Mouse (Mus musculus): ENCODE data around the gene Fam107b. TPM values are rescaled to one million over a fixed set of nuclear protein-coding genes. Genes with fewer than 3 reads are reported as not detected.
A peak's percentile ranks its signal among the peaks of the same experiment; 100 is the strongest.

The Fam107b gene
- polyA plus RNA-seq, 1 experiment from 2014 or later: 34.4 TPM

GRCm38 (mm10) chr2:3729586-3729985 lies 159.3 kb downstream of the Fam107b start:
- peaks cover 50% of the 10 kb centered on the region for H3K4me1 ChIP-seq (ENCODE audit: control insufficient read depth, insufficient read depth, low read length)
- ATAC-seq (replicated peaks; ENCODE audit: extremely low read depth, insufficient read depth, low FRiP score): no peak
- 47% methylated on average over 3 of the region's 3 CpGs for WGBS

DNA sequence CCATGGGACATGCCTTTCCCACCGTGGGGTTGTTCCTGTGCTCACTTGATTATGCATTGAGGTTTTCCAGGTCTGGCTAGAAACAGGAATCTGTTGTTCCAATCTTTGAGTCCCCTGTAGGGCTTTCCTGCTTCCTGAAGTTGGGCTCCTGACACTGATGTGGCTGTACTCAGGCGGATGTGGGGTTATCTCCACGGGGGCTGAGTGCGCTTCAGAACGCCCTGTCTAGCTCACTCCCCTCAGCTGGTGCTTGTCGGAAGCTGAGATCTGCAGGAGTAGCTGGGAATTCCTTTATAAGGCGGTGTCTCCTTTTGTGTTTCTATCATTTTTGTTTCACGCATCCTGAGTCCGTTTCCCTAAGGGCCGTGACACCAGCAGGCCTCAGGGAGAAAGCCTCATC lies 160.5 kb downstream of the Fam107b start:
- Histone ChIP-seq H3K9me3 (replicated peaks; ENCODE audit: control insufficient read depth, low read length) (no peaks in the 10 kb centered on the region), H3K4me1 (ENCODE audit: control insufficient read depth, insufficient read depth, low read length) (peaks cover 46% of the 10 kb centered on the region), H3K36me3 (ENCODE audit: control insufficient read depth, insufficient read depth) (no peaks in the 10 kb centered on the region), H3K4me2 (ENCODE audit: low read depth, low read length) (0 out of 2 replicates have a peak overlapping the region, but pooled peaks have one; percentile 1), H3K4me3 (ENCODE audit: low read length) (no peak overlapping the region), H3K9ac (ENCODE audit: low read length) (no peak overlapping the region), H3K27ac (ENCODE audit: low read length) (peak overlapping the region; percentile 55), H3K27me3 (ENCODE audit: control insufficient read depth, insufficient read depth, low read length) (no peaks in the 10 kb centered on the region)
- peak; percentile 63 for ATAC-seq (replicated peaks; ENCODE audit: extremely low read depth, insufficient read depth, low FRiP score)
- WGBS: 44% methylated on average over 10 of the region's 10 CpGs

More at GRCm38 (mm10) chr2:3729586-3729985, 159.3 kb downstream of the Fam107b start:
- Histone ChIP-seq H3K27me3 (ENCODE audit: control insufficient read depth, insufficient read depth, low read length) (no peaks in the 10 kb centered on the region), H3K36me3 (ENCODE audit: control insufficient read depth, insufficient read depth) (no peaks in the 10 kb centered on the region), H3K9ac (ENCODE audit: low read length) (no peak overlapping the region), H3K27ac (ENCODE audit: low read length) (peak overlapping the region; percentile 25), H3K4me3 (ENCODE audit: low read length) (no peak overlapping the region), H3K4me2 (ENCODE audit: low read depth, low read length) (no peak overlapping the region), H3K9me3 (replicated peaks; ENCODE audit: control insufficient read depth, low read length) (no peaks in the 10 kb centered on the region)

DNA sequence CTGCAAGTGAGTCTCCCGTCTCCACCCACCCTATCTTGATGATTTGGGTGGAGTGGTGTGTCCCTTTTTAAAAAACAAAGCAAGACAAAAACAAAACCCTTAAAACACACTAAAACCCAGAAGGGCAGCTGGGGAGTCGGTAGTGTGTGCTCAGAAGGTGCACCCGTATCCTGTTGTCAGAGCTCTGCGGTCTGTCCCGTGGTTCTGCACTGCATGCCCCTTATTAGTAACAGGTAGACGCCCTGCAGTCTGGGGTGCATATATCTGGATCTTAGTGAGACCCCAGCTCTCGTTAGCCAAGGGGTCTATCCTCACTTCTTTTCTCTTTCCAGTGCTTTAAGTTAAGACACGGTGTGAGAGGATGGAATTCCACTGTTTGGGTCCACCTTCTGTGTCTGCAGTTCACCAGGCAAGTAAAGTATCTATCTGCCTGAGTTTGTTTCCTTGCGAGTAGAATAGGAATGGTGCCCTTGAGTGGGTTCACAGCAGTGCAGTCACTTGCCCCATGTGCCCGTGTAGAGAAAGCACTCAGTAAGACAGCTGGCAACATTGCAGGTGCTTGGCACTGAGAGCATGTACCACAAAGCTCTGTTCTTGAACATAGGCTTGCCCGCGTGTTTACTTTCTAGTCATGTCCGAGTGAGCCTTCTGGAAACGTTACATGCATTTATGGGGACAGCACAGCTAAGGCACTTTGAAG lies 161.2 kb downstream of the Fam107b start:
- 76% methylated on average over 14 of the region's 14 CpGs for WGBS
- no peak for ATAC-seq (replicated peaks; ENCODE audit: extremely low read depth, insufficient read depth, low FRiP score)

DNA sequence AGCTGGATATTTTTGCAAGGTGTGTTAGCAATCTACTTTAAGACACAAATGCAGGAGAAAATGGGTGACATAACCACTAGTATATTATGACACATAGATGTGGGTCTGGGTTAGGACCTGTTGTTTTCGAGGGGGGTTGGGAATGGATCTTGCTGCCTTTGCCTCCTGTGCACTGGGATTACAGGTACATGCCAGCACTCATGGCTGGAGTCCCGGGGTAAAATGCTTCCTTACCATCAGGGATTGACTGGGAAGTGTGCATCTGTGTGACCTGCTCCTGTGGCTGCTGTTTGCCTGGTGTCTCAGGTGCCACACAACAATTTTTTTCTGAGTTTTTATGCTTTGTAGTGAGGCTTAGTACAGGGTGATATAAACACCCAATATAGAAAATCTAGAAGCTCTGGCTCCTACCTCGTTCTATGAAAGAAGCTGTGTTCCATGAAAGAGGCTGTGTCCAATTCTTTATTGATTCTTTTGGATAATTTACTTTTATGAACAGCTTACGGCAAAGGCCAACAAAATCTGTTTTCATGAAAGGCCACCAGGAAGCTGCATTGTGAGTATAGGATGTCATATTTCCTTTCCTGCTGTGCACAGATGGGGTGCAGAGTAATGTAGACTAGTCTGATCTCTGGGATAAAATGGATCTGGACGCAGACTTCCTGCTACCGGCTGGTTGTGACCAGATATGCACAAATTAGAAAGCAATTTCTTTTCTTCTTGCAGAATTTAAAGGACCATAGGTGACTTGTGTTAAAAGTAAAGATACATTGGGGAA lies 167.8 kb downstream of the Fam107b start:
- 79% methylated on average over 6 of the region's 6 CpGs for WGBS
- peaks cover 7% of the 10 kb centered on the region for H3K4me1 ChIP-seq (ENCODE audit: control insufficient read depth, insufficient read depth, low read length)
- no peak for ATAC-seq (replicated peaks; ENCODE audit: extremely low read depth, insufficient read depth, low FRiP score)

More for the DNA sequence above, 161.2 kb downstream of the Fam107b start:
- H3K4me3 ChIP-seq (ENCODE audit: low read length): no peak overlapping the region
- H3K9me3 ChIP-seq (replicated peaks; ENCODE audit: control insufficient read depth, low read length): no peaks in the 10 kb centered on the region
- peaks cover 41% of the 10 kb centered on the region for H3K4me1 ChIP-seq (ENCODE audit: control insufficient read depth, insufficient read depth, low read length)
- H3K27ac ChIP-seq (ENCODE audit: low read length): peak overlapping the region; percentile 55
- no peak overlapping the region for H3K9ac ChIP-seq (ENCODE audit: low read length)
- H3K4me2 ChIP-seq (ENCODE audit: low read depth, low read length): 0 out of 2 replicates have a peak overlapping the region, but pooled peaks have one; percentile 1
- no peaks in the 10 kb centered on the region for H3K27me3 ChIP-seq (ENCODE audit: control insufficient read depth, insufficient read depth, low read length)
- no peaks in the 10 kb centered on the region for H3K36me3 ChIP-seq (ENCODE audit: control insufficient read depth, insufficient read depth)

GRCm38 (mm10) chr2:3738734-3739133 lies 168.4 kb downstream of the Fam107b start:
- no peaks in the 10 kb centered on the region for H3K36me3 ChIP-seq (ENCODE audit: control insufficient read depth, insufficient read depth)

More for the DNA sequence above, 167.8 kb downstream of the Fam107b start:
- Histone ChIP-seq H3K9ac (ENCODE audit: low read length) (no peak overlapping the region), H3K4me3 (ENCODE audit: low read length) (no peak overlapping the region), H3K27ac (ENCODE audit: low read length) (no peak overlapping the region), H3K9me3 (replicated peaks; ENCODE audit: control insufficient read depth, low read length) (no peaks in the 10 kb centered on the region), H3K4me2 (ENCODE audit: low read depth, low read length) (no peak overlapping the region), H3K36me3 (ENCODE audit: control insufficient read depth, insufficient read depth) (no peaks in the 10 kb centered on the region), H3K27me3 (ENCODE audit: control insufficient read depth, insufficient read depth, low read length) (no peaks in the 10 kb centered on the region)

DNA sequence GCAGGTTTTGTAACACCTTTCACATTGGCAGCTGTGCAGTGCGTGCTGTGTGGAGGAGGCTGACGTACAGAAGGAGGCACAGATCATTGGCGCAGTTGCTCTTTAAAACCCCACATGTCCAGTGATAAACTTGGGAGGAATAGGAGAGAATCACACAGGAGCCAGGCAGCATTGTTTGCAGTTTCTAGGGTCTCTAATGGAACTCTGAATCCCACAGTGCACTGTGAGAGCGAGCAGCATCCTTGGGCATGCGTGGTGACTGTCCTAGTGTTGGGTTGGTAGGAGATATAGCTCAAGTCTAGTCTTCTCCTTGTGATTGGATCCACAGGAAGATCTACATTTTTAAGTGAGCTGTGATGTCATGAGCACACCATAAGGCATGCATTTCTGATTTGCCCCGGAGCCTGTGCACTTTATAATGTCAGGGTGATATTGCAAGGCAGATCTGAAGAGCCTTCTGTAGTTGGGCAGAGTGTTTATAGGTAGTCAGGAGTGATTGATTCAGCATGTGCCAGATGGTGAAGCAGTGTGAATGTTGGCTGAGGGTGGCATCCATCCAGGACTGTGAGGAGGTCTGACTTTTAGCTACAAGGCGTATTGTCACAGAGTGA lies 169.2 kb downstream of the Fam107b start:
- no peaks in the 10 kb centered on the region for H3K36me3 ChIP-seq (ENCODE audit: control insufficient read depth, insufficient read depth)
- no peaks in the 10 kb centered on the region for H3K9me3 ChIP-seq (replicated peaks; ENCODE audit: control insufficient read depth, low read length)
- no peak overlapping the region for H3K4me2 ChIP-seq (ENCODE audit: low read depth, low read length)
- H3K4me1 ChIP-seq (ENCODE audit: control insufficient read depth, insufficient read depth, low read length): peaks cover 14% of the 10 kb centered on the region
- H3K9ac ChIP-seq (ENCODE audit: low read length): no peak overlapping the region
- no peak overlapping the region for H3K27ac ChIP-seq (ENCODE audit: low read length)
- no peaks in the 10 kb centered on the region for H3K27me3 ChIP-seq (ENCODE audit: control insufficient read depth, insufficient read depth, low read length)
- WGBS: 88% methylated on average over 7 of the region's 7 CpGs
- ATAC-seq (replicated peaks; ENCODE audit: extremely low read depth, insufficient read depth, low FRiP score): no peak
- no peak overlapping the region for H3K4me3 ChIP-seq (ENCODE audit: low read length)

More at GRCm38 (mm10) chr2:3738734-3739133, 168.4 kb downstream of the Fam107b start:
- Histone ChIP-seq H3K4me1 (ENCODE audit: control insufficient read depth, insufficient read depth, low read length) (peaks cover 7% of the 10 kb centered on the region), H3K4me2 (ENCODE audit: low read depth, low read length) (no peak overlapping the region), H3K27ac (ENCODE audit: low read length) (no peak overlapping the region), H3K4me3 (ENCODE audit: low read length) (no peak overlapping the region), H3K27me3 (ENCODE audit: control insufficient read depth, insufficient read depth, low read length) (no peaks in the 10 kb centered on the region), H3K9me3 (replicated peaks; ENCODE audit: control insufficient read depth, low read length) (no peaks in the 10 kb centered on the region), H3K9ac (ENCODE audit: low read length) (no peak overlapping the region)
- WGBS: 87% methylated on average over 12 of the region's 12 CpGs
- no peak for ATAC-seq (replicated peaks; ENCODE audit: extremely low read depth, insufficient read depth, low FRiP score)

DNA sequence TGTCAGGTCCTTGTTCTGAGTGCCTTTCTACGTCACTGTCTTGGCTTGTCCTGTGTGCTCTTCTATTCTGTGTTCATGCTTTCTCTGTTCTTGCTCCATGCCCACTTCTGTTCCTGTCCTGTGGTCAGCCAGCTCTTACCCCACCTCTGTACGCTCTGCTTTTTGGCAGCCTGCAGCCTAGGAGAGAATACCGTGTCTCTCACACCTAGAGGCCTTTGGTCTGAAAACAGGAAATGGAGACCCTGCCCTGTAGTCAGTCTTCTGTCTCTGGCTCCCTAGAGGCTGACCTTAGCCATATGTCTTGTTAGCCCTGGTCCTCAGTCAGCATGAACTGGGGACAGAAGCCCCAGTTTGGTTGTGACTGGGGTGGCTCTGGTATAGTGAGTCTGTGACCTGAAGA lies 170.0 kb downstream of the Fam107b start:
- H3K36me3 ChIP-seq (ENCODE audit: control insufficient read depth, insufficient read depth): no peaks in the 10 kb centered on the region
- ATAC-seq (replicated peaks; ENCODE audit: extremely low read depth, insufficient read depth, low FRiP score): no peak
- H3K4me3 ChIP-seq (ENCODE audit: low read length): no peak overlapping the region
- H3K27ac ChIP-seq (ENCODE audit: low read length): no peak overlapping the region
- H3K4me2 ChIP-seq (ENCODE audit: low read depth, low read length): no peak overlapping the region
- WGBS: 74% methylated on average over 3 of the region's 3 CpGs
- H3K9ac ChIP-seq (ENCODE audit: low read length): no peak overlapping the region
- H3K27me3 ChIP-seq (ENCODE audit: control insufficient read depth, insufficient read depth, low read length): no peaks in the 10 kb centered on the region
- peaks cover 22% of the 10 kb centered on the region for H3K4me1 ChIP-seq (ENCODE audit: control insufficient read depth, insufficient read depth, low read length)
- H3K9me3 ChIP-seq (replicated peaks; ENCODE audit: control insufficient read depth, low read length): no peaks in the 10 kb centered on the region

- H3K27me3 ChIP-seq (ENCODE audit: control insufficient read depth, insufficient read depth, low read length): no peaks in the 10 kb centered on the region
- no peak overlapping the region for H3K4me3 ChIP-seq (ENCODE audit: low read length)
- 96% methylated on average over 4 of the region's 4 CpGs for WGBS
- H3K9me3 ChIP-seq (replicated peaks; ENCODE audit: control insufficient read depth, low read length): no peaks in the 10 kb centered on the region
- H3K27ac ChIP-seq (ENCODE audit: low read length): no peak overlapping the region
- H3K4me2 ChIP-seq (ENCODE audit: low read depth, low read length): no peak overlapping the region
- H3K4me1 ChIP-seq (ENCODE audit: control insufficient read depth, insufficient read depth, low read length): peaks cover 26% of the 10 kb centered on the region
- H3K36me3 ChIP-seq (ENCODE audit: control insufficient read depth, insufficient read depth): no peaks in the 10 kb centered on the region
- no peak for ATAC-seq (replicated peaks; ENCODE audit: extremely low read depth, insufficient read depth, low FRiP score)
- H3K9ac ChIP-seq (ENCODE audit: low read length): no peak overlapping the region
Observed at GRCm38 (mm10) chr2:3740670-3741069, 170.4 kb downstream of the Fam107b start.

- Histone ChIP-seq H3K9ac (ENCODE audit: low read length) (no peak overlapping the region), H3K27ac (ENCODE audit: low read length) (no peak overlapping the region), H3K4me3 (ENCODE audit: low read length) (no peak overlapping the region), H3K9me3 (replicated peaks; ENCODE audit: control insufficient read depth, low read length) (no peaks in the 10 kb centered on the region), H3K27me3 (ENCODE audit: control insufficient read depth, insufficient read depth, low read length) (no peaks in the 10 kb centered on the region), H3K4me1 (ENCODE audit: control insufficient read depth, insufficient read depth, low read length) (peaks cover 34% of the 10 kb centered on the region), H3K36me3 (ENCODE audit: control insufficient read depth, insufficient read depth) (no peaks in the 10 kb centered on the region), H3K4me2 (ENCODE audit: low read depth, low read length) (no peak overlapping the region)
- no peak for ATAC-seq (replicated peaks; ENCODE audit: extremely low read depth, insufficient read depth, low FRiP score)
- 68% methylated on average over 6 of the region's 6 CpGs for WGBS
Observed at GRCm38 (mm10) chr2:3742519-3742918, 172.2 kb downstream of the Fam107b start.
